Mouse (Mus musculus) myocyte (in vitro differentiated cells): ENCODE measurements at regions not wholly inside any gene's neighbourhood (a gene's known extent, or its start where the extent isn't known, plus 50 kb on each side); places are given as distances from the start of the nearest gene placed in this dataset.

ENCODE experiments used
- CEBPB ChIP-seq: IDR thresholded peaks from 2 replicates; pipeline ENCODE4 v1.6.1; 2011; ENCODE audit warnings: mild to moderate bottlenecking, moderate library complexity; ENCODE audit not compliant: poor library complexity, insufficient read depth, severe bottlenecking
- USF1 ChIP-seq: IDR thresholded peaks from one replicate; pipeline ENCODE4 v1.6.1; 2011; ENCODE audit warnings: low read depth, mild to moderate bottlenecking, control low read depth, moderate library complexity

DNA sequence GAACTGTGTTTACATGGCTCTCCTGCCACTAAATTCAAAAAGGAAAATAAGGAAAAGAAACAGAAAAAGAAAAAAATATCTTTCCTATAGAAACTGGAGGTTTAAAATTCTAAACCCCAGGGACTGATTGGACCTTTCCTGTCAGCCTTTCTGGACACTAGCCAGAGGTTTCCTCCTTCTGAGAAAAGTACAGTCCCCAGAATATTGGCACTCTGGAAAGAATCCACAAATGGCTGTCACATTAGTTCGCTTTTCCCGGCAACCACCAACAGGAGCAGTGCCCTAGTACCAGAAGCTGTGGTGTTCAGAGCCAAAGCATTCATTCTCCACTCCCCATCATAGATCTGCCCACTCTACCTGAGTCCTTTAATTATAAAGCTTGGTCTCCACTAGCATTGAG is 258.8 kb downstream of the Icos start:
- TF ChIP-seq CEBPB: no peak
- TF ChIP-seq USF1: no peak
